Mouse (Mus musculus): ENCODE measurements around the gene Zbtb21.

Gene Zbtb21

GRCm38 (mm10) chr16:97941844-97942243, 20.6 kb downstream of the Zbtb21 start:
- no peak for DNase-seq

- DNase-seq: no peak
Observed at GRCm38 (mm10) chr16:97940471-97940973, 21.9 kb downstream of the Zbtb21 start.

- no peak for DNase-seq
Observed at GRCm38 (mm10) chr16:97935815-97936214, 26.6 kb downstream of the Zbtb21 start.

GRCm38 (mm10) chr16:97930231-97930630, 32.2 kb downstream of the Zbtb21 start:
- no peak for DNase-seq

GRCm38 (mm10) chr16:97929520-97929919, 32.9 kb downstream of the Zbtb21 start:
- DNase-seq: no peak

GRCm38 (mm10) chr16:97927331-97927938, 35.0 kb downstream of the Zbtb21 start:
- DNase-seq: no peak

- DNase-seq: no peak
Observed at GRCm38 (mm10) chr16:97926381-97926780, 36.0 kb downstream of the Zbtb21 start.

- no peak for DNase-seq
Observed at GRCm38 (mm10) chr16:97925760-97926159, 36.7 kb downstream of the Zbtb21 start.

GRCm38 (mm10) chr16:97923700-97924099, 38.7 kb downstream of the Zbtb21 start:
- DNase-seq: no peak

GRCm38 (mm10) chr16:97922779-97923126, 39.7 kb downstream of the Zbtb21 start:
- DNase-seq: no peak

GRCm38 (mm10) chr16:97921961-97922778, 40.3 kb downstream of the Zbtb21 start:
- peak; percentile 90 for DNase-seq

GRCm38 (mm10) chr16:97920621-97921020, 41.8 kb downstream of the Zbtb21 start:
- DNase-seq: no peak

- no peak for DNase-seq
Observed at GRCm38 (mm10) chr16:97919793-97920192, 42.6 kb downstream of the Zbtb21 start.

GRCm38 (mm10) chr16:97912873-97913272, 49.5 kb downstream of the Zbtb21 start:
- DNase-seq: no peak

- no peak for DNase-seq
Observed at GRCm38 (mm10) chr16:97909356-97909755, 53.1 kb downstream of the Zbtb21 start.

GRCm38 (mm10) chr16:97907496-97907895, 54.9 kb downstream of the Zbtb21 start:
- DNase-seq: no peak

GRCm38 (mm10) chr16:97906337-97906736, 56.1 kb downstream of the Zbtb21 start:
- no peak for DNase-seq

- no peak for DNase-seq
Observed at GRCm38 (mm10) chr16:97905449-97905991, 56.9 kb downstream of the Zbtb21 start.

GRCm38 (mm10) chr16:97904035-97904434, 58.4 kb downstream of the Zbtb21 start:
- DNase-seq: no peak

- no peak for DNase-seq
Observed at GRCm38 (mm10) chr16:97897346-97898024, 64.9 kb downstream of the Zbtb21 start.

All from retina, postnatal 1 day (tissue).